Mouse (Mus musculus): Measurements from ENCODE around the gene Gm40193.
A peak's percentile ranks its signal among the peaks of the same experiment; 100 is the strongest.

- TF ChIP-seq CTCF (IDR thresholded peaks at IDR 0.05; ENCODE audit: low read depth): no peak
- TF ChIP-seq EP300 (IDR thresholded peaks at IDR 0.05; ENCODE audit: low read depth): 0 out of 2 replicates have a peak, but pooled peaks have one; percentile 4
These were observed 14.3 kb downstream of the Gm40193 start for GRCm38 (mm10) chr11:70518436-70518835.

Measured in liver, embryonic 14.5 days (tissue).